Mouse (Mus musculus) lung, postnatal 4 days (tissue): Measurements from ENCODE around the gene Cacng7.
A peak's percentile ranks its signal among the peaks of the same experiment; 100 is the strongest.

Experiments
- DNase-seq, 2 experiments: peaks; one replicate each; pipeline ENCODE4 v3.0.0; 2021

Cacng7 gene

GRCm38 (mm10) chr7:3348326-3348725 lies 15.6 kb downstream of the Cacng7 start:
- no peak for DNase-seq

DNA sequence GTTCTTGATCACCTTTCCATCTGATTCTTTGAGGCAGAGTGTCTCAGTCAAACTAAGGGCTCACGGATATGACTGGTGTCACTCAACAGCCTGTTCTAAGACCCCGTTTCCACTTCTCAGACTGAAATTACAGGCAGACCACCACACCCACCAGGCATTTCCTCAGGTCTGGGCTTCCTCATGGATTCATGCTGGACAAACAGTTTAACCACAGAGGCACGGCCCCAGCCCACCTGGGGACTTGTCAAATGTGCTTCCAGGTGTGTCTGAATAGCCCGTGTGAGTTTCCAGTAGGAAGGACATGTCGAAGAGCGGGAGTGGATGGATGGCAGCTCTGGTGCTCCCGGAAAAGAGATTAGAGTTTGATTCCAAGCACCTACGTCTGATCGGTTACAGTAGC lies 17.0 kb downstream of the Cacng7 start:
- no peak for DNase-seq

- DNase-seq = no peak
Observed at GRCm38 (mm10) chr7:3351536-3351935, 18.8 kb downstream of the Cacng7 start.

GRCm38 (mm10) chr7:3354850-3355249 lies 22.1 kb downstream of the Cacng7 start:
- no peak for DNase-seq

GRCm38 (mm10) chr7:3360678-3361077 lies 27.9 kb downstream of the Cacng7 start:
- DNase-seq = no peak

- DNase-seq = no peak
Observed at GRCm38 (mm10) chr7:3365547-3366279, 33.0 kb downstream of the Cacng7 start.

DNA sequence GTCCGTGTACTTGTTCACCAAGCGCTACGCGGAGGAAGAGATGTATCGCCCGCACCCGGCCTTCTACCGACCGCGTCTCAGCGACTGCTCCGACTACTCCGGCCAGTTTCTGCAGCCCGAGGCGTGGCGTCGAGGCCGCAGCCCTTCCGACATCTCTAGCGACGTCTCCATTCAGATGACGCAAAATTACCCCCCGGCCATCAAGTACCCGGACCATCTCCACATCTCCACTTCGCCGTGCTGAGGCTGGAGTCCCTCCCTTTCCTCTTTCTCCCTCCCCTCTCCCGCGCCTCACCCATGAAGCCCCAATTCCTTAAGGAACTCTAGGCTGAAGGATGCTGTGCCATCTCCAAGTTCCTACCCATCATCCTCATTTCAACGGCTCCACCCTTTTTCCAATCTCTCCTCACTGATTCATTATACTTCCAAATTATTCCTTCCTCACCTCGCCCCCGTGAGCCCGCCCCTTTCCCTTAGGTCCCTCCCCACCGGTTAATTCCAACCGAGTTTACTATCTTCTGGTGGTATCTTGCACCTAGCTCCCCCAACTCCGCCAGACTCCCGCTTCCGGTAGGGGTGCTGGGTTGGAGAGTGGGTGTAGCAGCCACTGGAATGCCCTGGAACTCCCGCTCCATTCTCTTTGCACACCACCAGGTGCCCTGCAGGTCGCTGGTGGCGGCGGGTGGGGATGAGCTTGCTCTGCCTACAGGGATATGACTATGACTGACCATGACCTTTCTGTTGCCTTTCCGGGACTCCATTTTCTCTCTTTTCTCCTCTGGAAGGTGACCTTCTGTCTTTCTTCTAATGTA lies 34.2 kb downstream of the Cacng7 start:
- DNase-seq = no peak

DNA sequence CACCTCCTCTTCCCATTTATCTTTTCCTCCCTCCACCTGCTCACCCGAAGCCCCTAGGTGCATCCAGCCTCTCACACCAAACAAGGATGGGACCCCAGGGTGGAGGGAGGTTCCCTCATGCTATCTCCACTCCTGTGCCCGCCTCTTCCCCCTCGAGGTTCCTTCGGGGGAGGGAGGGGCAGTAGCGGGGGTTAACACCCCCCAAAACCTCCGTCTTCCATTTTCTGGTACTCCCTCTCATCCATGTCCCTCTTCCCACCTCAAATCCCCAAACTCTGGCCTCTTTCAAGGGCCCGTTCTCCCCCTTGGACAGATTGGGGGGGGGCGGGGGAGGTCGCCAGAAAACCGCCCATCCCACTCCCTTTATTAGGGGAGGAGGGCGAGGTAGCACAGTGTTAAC lies 34.8 kb downstream of the Cacng7 start:
- no peak for DNase-seq

- DNase-seq = no peak
Observed at GRCm38 (mm10) chr7:3368311-3368710, 35.6 kb downstream of the Cacng7 start.

- DNase-seq = no peak
Observed at GRCm38 (mm10) chr7:3369189-3369588, 36.4 kb downstream of the Cacng7 start.

DNA sequence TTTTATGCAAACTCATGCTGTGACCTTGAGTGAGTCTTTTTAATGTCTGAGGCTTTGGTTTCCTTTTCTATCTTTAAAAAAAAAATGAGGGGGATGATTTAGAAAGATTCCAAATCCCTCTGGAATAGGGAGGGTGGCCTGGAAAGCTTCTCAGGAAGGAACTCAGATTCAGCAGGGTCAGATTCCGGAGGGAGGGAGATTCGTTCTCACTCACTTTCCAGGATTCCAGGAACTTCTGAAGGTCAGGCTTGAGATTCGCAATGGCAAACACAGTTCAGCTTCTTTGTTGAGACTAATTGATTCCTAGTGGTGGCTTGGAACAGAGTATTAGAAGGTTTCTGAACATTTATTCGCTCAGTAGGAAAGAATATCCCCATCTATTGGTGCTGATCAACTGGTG lies 37.7 kb downstream of the Cacng7 start:
- DNase-seq = no peak

- DNase-seq = no peak
Observed at GRCm38 (mm10) chr7:3372376-3372775, 39.6 kb downstream of the Cacng7 start.

DNA sequence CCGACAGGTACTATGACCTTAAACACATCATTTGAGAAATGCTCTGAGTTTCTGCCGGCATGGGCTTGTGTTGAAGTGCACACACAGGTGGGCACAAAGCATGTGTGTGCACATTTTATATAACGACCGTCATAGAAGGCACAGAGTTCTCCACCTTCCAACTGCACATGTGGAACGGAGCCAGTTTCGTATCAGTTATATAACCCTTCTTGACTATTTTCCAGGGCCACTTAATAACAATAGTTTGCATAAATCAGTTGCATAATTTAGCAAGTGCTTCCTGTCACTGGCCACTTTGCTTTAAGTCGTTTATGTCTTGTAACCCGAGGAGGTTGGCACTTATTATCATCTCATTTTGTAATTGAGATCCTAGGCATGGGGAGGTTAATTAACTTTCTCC lies 41.0 kb downstream of the Cacng7 start:
- DNase-seq = no peak

- DNase-seq = peak; percentile 42 to 64
Observed at GRCm38 (mm10) chr7:3376831-3377230, 44.1 kb downstream of the Cacng7 start.

- DNase-seq = no peak
Observed at GRCm38 (mm10) chr7:3382123-3382522, 49.4 kb downstream of the Cacng7 start.

GRCm38 (mm10) chr7:3384807-3385319 lies 52.1 kb downstream of the Cacng7 start:
- DNase-seq = no peak

- DNase-seq = no peak
Observed at GRCm38 (mm10) chr7:3386036-3386730, 53.4 kb downstream of the Cacng7 start.

DNA sequence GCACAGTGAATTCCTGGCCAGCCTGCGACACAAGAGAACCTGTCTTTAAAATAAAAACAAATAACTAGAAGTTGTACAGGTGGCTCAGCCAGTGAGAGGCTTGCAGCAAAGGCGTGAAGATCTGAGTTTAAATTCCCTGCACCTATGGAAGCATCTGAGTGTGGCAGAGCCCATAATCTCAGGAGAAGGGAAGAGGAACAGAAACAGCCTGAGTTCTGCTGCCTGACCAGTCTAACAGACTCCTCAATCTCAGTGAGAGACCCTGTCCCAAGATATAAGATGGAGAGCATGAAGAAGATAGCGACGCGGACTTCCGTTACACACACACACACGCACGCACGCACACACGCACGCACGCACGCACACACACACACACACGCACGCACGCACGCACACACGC lies 55.0 kb downstream of the Cacng7 start:
- no peak for DNase-seq

GRCm38 (mm10) chr7:3388885-3389284 lies 56.1 kb downstream of the Cacng7 start:
- DNase-seq = no peak

DNA sequence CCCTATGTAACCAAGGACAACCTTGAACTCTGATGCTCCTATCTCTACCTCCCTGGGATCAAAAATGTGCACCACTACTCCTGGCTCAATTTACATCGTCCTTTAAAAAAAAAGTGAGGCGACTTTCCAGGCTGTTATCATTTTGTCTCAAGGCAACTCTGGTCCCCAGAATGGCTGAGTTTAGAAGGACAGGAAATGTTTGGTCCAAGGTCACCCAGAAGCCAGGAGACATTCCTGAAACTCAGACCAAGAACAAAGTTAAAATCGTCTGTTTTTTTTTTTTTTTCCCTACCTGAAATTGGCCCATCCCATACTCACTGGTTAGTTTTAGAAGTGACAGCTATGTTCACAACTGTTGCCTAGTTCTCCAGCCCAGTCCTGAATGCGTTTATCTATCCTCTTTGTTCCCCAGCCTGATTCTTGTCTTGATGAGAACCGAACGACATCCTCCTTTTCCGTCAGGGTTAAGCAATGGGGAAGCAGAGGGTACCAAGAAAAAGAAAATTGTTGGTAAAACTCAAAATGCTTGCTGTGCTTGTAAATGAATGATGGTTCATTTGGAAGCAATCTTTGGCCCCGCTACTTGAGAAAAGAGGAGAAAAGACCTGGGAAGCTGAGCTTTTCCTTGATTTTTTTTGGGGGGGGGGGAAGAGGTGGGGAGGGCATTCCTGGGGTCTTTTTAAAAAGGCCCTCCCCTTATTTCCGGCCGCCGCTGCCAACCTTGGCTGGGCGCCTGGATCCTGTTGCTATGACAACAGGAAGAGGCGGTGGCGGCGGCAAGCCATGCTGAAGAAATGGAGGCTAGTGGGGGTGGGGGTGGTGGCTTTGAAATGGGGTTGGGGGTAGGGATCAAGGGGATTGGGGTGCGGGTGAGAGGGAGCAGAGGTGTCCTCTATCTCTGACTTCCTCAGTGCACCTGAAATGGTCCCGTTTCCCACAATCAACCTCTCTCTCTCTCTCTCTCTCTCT lies 57.0 kb downstream of the Cacng7 start:
- peak; percentile 65 to 71 for DNase-seq

DNA sequence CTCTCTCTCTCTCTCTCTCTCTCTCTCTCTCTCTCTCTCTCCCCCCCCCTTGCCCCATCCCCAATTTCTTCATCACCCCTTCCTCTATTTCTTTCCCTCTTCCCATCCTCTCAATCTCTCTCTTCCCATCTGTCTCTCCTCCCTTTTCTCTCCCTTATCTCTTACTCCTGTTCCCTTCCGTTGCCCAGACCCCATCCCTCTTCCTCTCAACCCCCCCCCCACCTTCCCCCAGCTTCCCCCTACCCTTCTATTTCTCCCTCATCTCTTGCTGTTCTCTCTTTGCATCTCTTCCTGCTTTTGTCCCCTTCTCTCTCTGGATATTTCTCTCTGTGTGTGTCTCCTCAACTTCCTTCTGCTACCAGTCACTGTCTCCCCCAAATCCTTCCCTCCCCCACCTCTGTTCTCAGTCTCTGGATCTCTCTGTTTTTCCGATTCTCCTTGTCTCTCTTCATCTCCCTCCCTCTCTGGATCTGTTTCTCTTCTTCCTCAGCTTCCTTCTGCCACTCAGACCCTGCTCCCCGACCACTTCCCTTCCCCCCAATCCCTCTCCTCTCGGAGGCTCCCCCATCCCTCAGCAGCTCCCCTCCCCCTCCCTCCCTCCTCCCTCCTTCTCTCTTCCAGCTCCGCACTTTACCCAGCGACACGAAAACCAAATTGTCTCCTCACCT lies 57.8 kb downstream of the Cacng7 start, which contains the start of gene Cacng8:
TSS of gene Cacng8 (plus strand) at position 271 of the 668 bp plus-strand sequence.
- DNase-seq = no peak

- DNase-seq = no peak
Observed at GRCm38 (mm10) chr7:3391081-3391451, 58.3 kb downstream of the Cacng7 start.
